Mouse (Mus musculus) lung, embryonic 14.5 days (tissue): ENCODE results near the gene D430041D05Rik. TPM values are rescaled to one million over a fixed set of nuclear protein-coding genes. Genes with fewer than 3 reads are reported as not detected.
A peak's percentile ranks its signal among the peaks of the same experiment; 100 is the strongest.

Experiments used
- ATAC-seq: fragments of 200-750 bp; cut with Nextera tagmentation; 2 replicates; pipeline ENCODE4 v1.8.0; 2017; ENCODE audit warnings: mild to moderate bottlenecking, moderate TSS enrichment, moderate library complexity; ENCODE audit not compliant: insufficient read depth
- DNase-seq: peaks from one replicate; pipeline ENCODE4 v3.0.0-alpha.2; 2015
- H3K27ac ChIP-seq: fragments of 300-500 bp; sonication (generic); 2 replicates; pipeline ENCODE4 v1.5.1; 2014; ENCODE audit warnings: low read depth, mild to moderate bottlenecking, moderate library complexity
- H3K27me3 ChIP-seq: fragments of 300-500 bp; sonication (generic); 2 replicates; pipeline ENCODE4 v1.6.1; 2014; ENCODE audit warnings: low read length, control low read depth; ENCODE audit not compliant: insufficient read depth
- H3K36me3 ChIP-seq: fragments of 300-500 bp; sonication (generic); 2 replicates; pipeline ENCODE4 v1.6.1; 2014; ENCODE audit warnings: control low read depth; ENCODE audit not compliant: insufficient read depth
- H3K4me1 ChIP-seq: fragments of 300-500 bp; sonication (generic); 2 replicates; pipeline ENCODE4 v1.6.1; 2014; ENCODE audit warnings: antibody characterized with exemption, control low read depth; ENCODE audit not compliant: insufficient read depth
- H3K4me2 ChIP-seq: fragments of 300-500 bp; sonication (generic); 2 replicates; pipeline ENCODE4 v1.6.1; 2014; ENCODE audit warnings: mild to moderate bottlenecking
- H3K4me3 ChIP-seq: fragments of 300-500 bp; sonication (generic); 2 replicates; pipeline ENCODE4 v1.5.1; 2014; ENCODE audit warnings: low read depth, low read length
- H3K9ac ChIP-seq: fragments of 300-500 bp; sonication (generic); 2 replicates; pipeline ENCODE4 v1.6.1; 2014
- H3K9me3 ChIP-seq: fragments of 300-500 bp; sonication (generic); 2 replicates; pipeline ENCODE4 v1.6.1; 2016; ENCODE audit warnings: low read depth, low read length, control low read depth
- CTCF ChIP-seq: IDR thresholded peaks from 2 replicates; pipeline ENCODE4 v1.5.1; 2016; ENCODE audit warnings: antibody characterized with exemption, low read depth
- WGBS: fragments of 180-500 bp; shearing (Covaris S2); extraction: QIAGEN DNeasy Blood & Tissue Kit; methylation state at CpG from one replicate; pipeline ENCODE4 v1.1.7; 2014; 5-methylcytosine and 5-hydroxymethylcytosine counted together
- polyA plus RNA-seq: library from polyadenylated mRNA; unstranded; fragments of >200 nt; fragmentation: Nextera tagmentation; extraction: Ambion mirVana; gene quantifications from 2 replicates; pipeline ENCODE4 v1.2.1, GENCODE M21; 2014

D430041D05Rik gene
- polyA plus RNA-seq, 1 experiment from 2014 or later: 1.3 TPM

- no peak for ATAC-seq
- 34% methylated on average over 1 of the region's 1 CpGs for WGBS
- Histone ChIP-seq H3K27me3 (no peaks in the 10 kb centered on the region), H3K36me3 (peaks cover 1% of the 10 kb centered on the region; the same call in 1 of the 2 replicates), H3K4me2 (no peak overlapping the region), H3K4me3 (no peak overlapping the region), H3K4me1 (peaks cover 6% of the 10 kb centered on the region; the same call in 1 of the 2 replicates), H3K9ac (no peak overlapping the region), H3K27ac (no peak overlapping the region), H3K9me3 (no peaks in the 10 kb centered on the region)
- no peak for DNase-seq
- TF ChIP-seq CTCF: no peak
Measured at GRCm38 (mm10) chr2:104446016-104446415, 35.2 kb upstream of the D430041D05Rik start.

- ATAC-seq (peak; percentile 77; the same call in 1 of the 2 replicates), DNase-seq (peak; percentile 85)
- TF ChIP-seq CTCF: peak; percentile 82
- H3K36me3 ChIP-seq: peaks cover 12% of the 10 kb centered on the region
- no peak overlapping the region for H3K27ac ChIP-seq
- no peak overlapping the region for H3K4me2 ChIP-seq
- 33% methylated on average over 2 of the region's 2 CpGs for WGBS
- no peaks in the 10 kb centered on the region for H3K9me3 ChIP-seq
- no peak overlapping the region for H3K4me3 ChIP-seq
- H3K4me1 ChIP-seq: peaks cover 4% of the 10 kb centered on the region; the same call in 1 of the 2 replicates
- H3K9ac ChIP-seq: no peak overlapping the region
- no peaks in the 10 kb centered on the region for H3K27me3 ChIP-seq
Measured at GRCm38 (mm10) chr2:104444776-104445175, 34.0 kb upstream of the D430041D05Rik start.

GRCm38 (mm10) chr2:104442341-104442740 lies 31.5 kb upstream of the D430041D05Rik start:
- no peak for ATAC-seq
- Histone ChIP-seq H3K36me3 (peaks cover 26% of the 10 kb centered on the region), H3K9me3 (no peaks in the 10 kb centered on the region), H3K4me3 (no peak overlapping the region), H3K27ac (no peak overlapping the region), H3K4me2 (no peak overlapping the region), H3K9ac (no peak overlapping the region), H3K4me1 (no peaks in the 10 kb centered on the region), H3K27me3 (no peaks in the 10 kb centered on the region)
- no peak for DNase-seq
- TF ChIP-seq CTCF: no peak
- 65% methylated on average over 4 of the region's 4 CpGs for WGBS

- TF ChIP-seq CTCF: no peak
- H3K9ac ChIP-seq: no peak overlapping the region
- H3K27me3 ChIP-seq: no peaks in the 10 kb centered on the region
- H3K4me3 ChIP-seq: no peak overlapping the region
- H3K27ac ChIP-seq: no peak overlapping the region
- peaks cover 73% of the 10 kb centered on the region for H3K36me3 ChIP-seq
- no peaks in the 10 kb centered on the region for H3K9me3 ChIP-seq
- WGBS: 95% methylated on average over 3 of the region's 3 CpGs
- ATAC-seq (no peak), DNase-seq (no peak)
- no peaks in the 10 kb centered on the region for H3K4me1 ChIP-seq
- H3K4me2 ChIP-seq: no peak overlapping the region
Measured at GRCm38 (mm10) chr2:104436226-104436625, 25.4 kb upstream of the D430041D05Rik start.

GRCm38 (mm10) chr2:104431067-104431466 lies 20.3 kb upstream of the D430041D05Rik start:
- H3K27ac ChIP-seq: no peak overlapping the region
- no peaks in the 10 kb centered on the region for H3K27me3 ChIP-seq
- TF ChIP-seq CTCF: no peak
- no peaks in the 10 kb centered on the region for H3K9me3 ChIP-seq
- ATAC-seq (no peak), DNase-seq (no peak)
- no peak overlapping the region for H3K4me3 ChIP-seq
- no peaks in the 10 kb centered on the region for H3K4me1 ChIP-seq
- H3K4me2 ChIP-seq: no peak overlapping the region
- H3K36me3 ChIP-seq: peaks cover 62% of the 10 kb centered on the region
- WGBS: 89% methylated on average over 6 of the region's 6 CpGs
- H3K9ac ChIP-seq: no peak overlapping the region

- peaks cover 61% of the 10 kb centered on the region for H3K36me3 ChIP-seq
- no peak for TF ChIP-seq CTCF
Measured at GRCm38 (mm10) chr2:104430566-104430965, 19.8 kb upstream of the D430041D05Rik start.

GRCm38 (mm10) chr2:104426112-104426511 lies 15.3 kb upstream of the D430041D05Rik start:
- no peaks in the 10 kb centered on the region for H3K4me1 ChIP-seq
- DNase-seq (no peak), ATAC-seq (no peak)
- H3K27me3 ChIP-seq: no peaks in the 10 kb centered on the region
- 75% methylated on average over 3 of the region's 3 CpGs for WGBS
- peaks cover 25% of the 10 kb centered on the region for H3K36me3 ChIP-seq
- no peak overlapping the region for H3K27ac ChIP-seq
- H3K9me3 ChIP-seq: no peaks in the 10 kb centered on the region
- H3K9ac ChIP-seq: no peak overlapping the region
- no peak for TF ChIP-seq CTCF
- no peak overlapping the region for H3K4me2 ChIP-seq
- H3K4me3 ChIP-seq: no peak overlapping the region

More at GRCm38 (mm10) chr2:104430566-104430965, 19.8 kb upstream of the D430041D05Rik start:
- H3K4me3 ChIP-seq: no peak overlapping the region
- H3K4me1 ChIP-seq: no peaks in the 10 kb centered on the region
- 90% methylated on average over 5 of the region's 5 CpGs for WGBS
- DNase-seq (no peak), ATAC-seq (no peak)
- no peak overlapping the region for H3K9ac ChIP-seq
- H3K27me3 ChIP-seq: no peaks in the 10 kb centered on the region
- H3K9me3 ChIP-seq: no peaks in the 10 kb centered on the region
- H3K27ac ChIP-seq: no peak overlapping the region
- no peak overlapping the region for H3K4me2 ChIP-seq

- H3K27me3 ChIP-seq: no peaks in the 10 kb centered on the region
- 8% methylated on average over 1 of the region's 1 CpGs for WGBS
- no peaks in the 10 kb centered on the region for H3K4me1 ChIP-seq
- TF ChIP-seq CTCF: peak; percentile 75
- no peaks in the 10 kb centered on the region for H3K36me3 ChIP-seq
- H3K4me3 ChIP-seq: no peak overlapping the region
- no peak overlapping the region for H3K4me2 ChIP-seq
- DNase-seq (peak; percentile 87), ATAC-seq (peak; percentile 66; the same call in 1 of the 2 replicates)
- H3K9me3 ChIP-seq: no peaks in the 10 kb centered on the region
- H3K9ac ChIP-seq: no peak overlapping the region
- H3K27ac ChIP-seq: no peak overlapping the region
Measured at GRCm38 (mm10) chr2:104422230-104422629, 11.4 kb upstream of the D430041D05Rik start.
